Mouse (Mus musculus) forebrain, embryonic 16.5 days (tissue): ENCODE measurements at regions not wholly inside any gene's neighbourhood (a gene's known extent, or its start where the extent isn't known, plus 50 kb on each side); places are given as distances from the start of the nearest gene placed in this dataset.

Experiments
- ATAC-seq: fragments of 200-750 bp; cut with Nextera tagmentation; 2 replicates; pipeline ENCODE4 v1.8.0; 2017; ENCODE audit warnings: mild to moderate bottlenecking, moderate library complexity
- H3K27ac ChIP-seq: fragments of 300-500 bp; sonication (generic); 2 replicates; pipeline ENCODE4 v1.5.1; 2014; ENCODE audit warnings: low read length, control low read depth
- H3K27me3 ChIP-seq: fragments of 300-500 bp; sonication (generic); replicated peaks from 2 replicates; pipeline ENCODE4 v1.6.1; 2014; ENCODE audit warnings: low read length; ENCODE audit not compliant: control insufficient read depth, insufficient read depth
- H3K36me3 ChIP-seq: fragments of 300-500 bp; sonication (generic); 2 replicates; pipeline ENCODE4 v1.6.1; 2014; ENCODE audit not compliant: control insufficient read depth, insufficient read depth
- H3K4me1 ChIP-seq: fragments of 300-500 bp; sonication (generic); replicated peaks from 2 replicates; pipeline ENCODE4 v1.6.1; 2014; ENCODE audit warnings: low read length; ENCODE audit not compliant: control insufficient read depth, insufficient read depth
- H3K4me2 ChIP-seq: fragments of 300-500 bp; sonication (generic); 2 replicates; pipeline ENCODE4 v1.6.1; 2014; ENCODE audit warnings: mild to moderate bottlenecking, low read length, control low read depth
- H3K4me3 ChIP-seq: fragments of 300-500 bp; sonication (generic); replicated peaks from 2 replicates; pipeline ENCODE4 v1.5.1; 2014; ENCODE audit warnings: mild to moderate bottlenecking, low read length, control low read depth
- H3K9ac ChIP-seq: fragments of 300-500 bp; sonication (generic); replicated peaks from 2 replicates; pipeline ENCODE4 v1.6.1; 2014; ENCODE audit warnings: low read depth, low read length, control low read depth
- H3K9me3 ChIP-seq: fragments of 300-500 bp; sonication (generic); 2 replicates; pipeline ENCODE4 v1.6.1; 2016; ENCODE audit warnings: low read length; ENCODE audit not compliant: control insufficient read depth
- WGBS: fragments of 180-500 bp; shearing (Covaris S2); extraction: QIAGEN DNeasy Blood & Tissue Kit; methylation state at CpG from one replicate; pipeline ENCODE4 v1.1.7; 2014; 5-methylcytosine and 5-hydroxymethylcytosine counted together

DNA sequence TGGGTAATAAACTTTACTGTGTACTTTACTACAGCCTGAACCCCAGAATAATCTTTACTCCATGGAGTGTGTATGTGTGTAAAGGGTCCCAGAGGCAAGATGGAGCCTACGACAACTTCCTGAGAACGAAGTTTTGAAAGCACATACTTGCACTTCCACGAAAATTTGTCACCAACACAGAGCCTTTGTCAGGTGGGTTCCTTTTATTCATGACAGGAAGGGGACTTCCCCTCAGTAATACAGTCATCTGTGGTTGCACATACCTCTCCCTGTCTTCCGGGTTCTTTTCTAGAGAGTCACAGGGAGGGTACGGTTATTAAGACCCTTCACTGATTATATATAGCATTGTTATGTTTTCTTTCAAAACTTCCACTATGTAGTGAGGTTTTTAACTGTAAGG is 154.0 kb upstream of the Tgfbr2 start:
- WGBS = 85% methylated on average over 5 of the region's 5 CpGs
- H3K36me3 ChIP-seq = no peaks in the 10 kb centered on the region
- H3K27ac ChIP-seq = no peak overlapping the region
- no peak overlapping the region for H3K4me3 ChIP-seq
- no peaks in the 10 kb centered on the region for H3K9me3 ChIP-seq
- no peak overlapping the region for H3K9ac ChIP-seq
- no peak overlapping the region for H3K4me2 ChIP-seq
- H3K4me1 ChIP-seq = no peaks in the 10 kb centered on the region
- ATAC-seq = no peak
- H3K27me3 ChIP-seq = no peaks in the 10 kb centered on the region

GRCm38 (mm10) chr9:116328201-116328600 is 153.0 kb upstream of the Tgfbr2 start:
- no peak overlapping the region for H3K27ac ChIP-seq
- no peaks in the 10 kb centered on the region for H3K9me3 ChIP-seq
- WGBS = 19% methylated on average over 3 of the region's 3 CpGs
- H3K4me2 ChIP-seq = no peak overlapping the region
- no peak overlapping the region for H3K4me3 ChIP-seq
- no peaks in the 10 kb centered on the region for H3K36me3 ChIP-seq
- ATAC-seq = no peak
- H3K4me1 ChIP-seq = no peaks in the 10 kb centered on the region
- no peaks in the 10 kb centered on the region for H3K27me3 ChIP-seq
- no peak overlapping the region for H3K9ac ChIP-seq

DNA sequence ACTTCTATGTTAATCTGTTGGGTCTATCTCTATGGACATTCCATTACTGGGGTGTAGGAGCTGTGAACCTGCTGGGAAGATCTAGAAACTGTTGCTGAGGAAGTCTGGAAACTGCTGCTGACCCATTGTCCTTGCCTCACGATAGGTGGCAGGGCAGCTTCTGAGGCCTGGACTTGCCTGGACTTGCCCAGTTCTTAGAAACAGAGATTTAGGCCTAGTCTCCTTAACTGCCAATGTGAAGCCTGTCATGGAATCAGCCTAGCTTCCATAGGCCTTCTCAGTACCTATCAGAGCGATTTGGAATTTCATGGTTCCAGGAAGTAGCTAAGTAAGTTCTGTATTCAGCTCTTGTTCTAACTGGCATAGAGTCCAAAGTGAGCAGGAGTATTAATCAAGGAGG is 151.9 kb upstream of the Tgfbr2 start:
- no peak for ATAC-seq
- 97% methylated on average over 2 of the region's 2 CpGs for WGBS

DNA sequence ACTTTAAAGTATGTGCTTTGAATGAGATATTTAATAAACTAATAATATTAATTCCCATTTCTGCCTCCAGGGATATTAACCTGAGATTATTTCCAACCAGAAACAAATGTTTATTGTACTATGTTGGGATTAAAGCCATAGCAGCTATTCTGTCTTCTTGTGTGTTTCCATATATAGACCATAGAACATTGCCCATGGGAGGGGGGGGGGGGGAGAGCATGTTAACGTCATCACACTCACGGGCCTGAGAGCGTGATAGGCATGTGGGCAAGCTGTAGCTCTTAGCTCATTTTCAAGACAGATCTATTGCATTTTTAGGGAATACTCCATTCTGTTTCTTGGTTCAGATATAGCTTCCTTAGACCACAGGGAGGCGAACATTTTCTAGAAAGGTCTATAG is 149.8 kb upstream of the Tgfbr2 start:
- H3K4me2 ChIP-seq = no peak overlapping the region
- no peaks in the 10 kb centered on the region for H3K36me3 ChIP-seq
- H3K9me3 ChIP-seq = no peaks in the 10 kb centered on the region
- H3K27ac ChIP-seq = no peak overlapping the region
- no peaks in the 10 kb centered on the region for H3K4me1 ChIP-seq
- no peak overlapping the region for H3K9ac ChIP-seq
- ATAC-seq = no peak
- no peak overlapping the region for H3K4me3 ChIP-seq
- 91% methylated on average over 4 of the region's 4 CpGs for WGBS
- no peaks in the 10 kb centered on the region for H3K27me3 ChIP-seq

More for the DNA sequence above, 151.9 kb upstream of the Tgfbr2 start:
- Histone ChIP-seq H3K4me3 (no peak overlapping the region), H3K36me3 (no peaks in the 10 kb centered on the region), H3K27ac (no peak overlapping the region), H3K27me3 (no peaks in the 10 kb centered on the region), H3K4me1 (no peaks in the 10 kb centered on the region), H3K9ac (no peak overlapping the region), H3K4me2 (no peak overlapping the region), H3K9me3 (no peaks in the 10 kb centered on the region)

DNA sequence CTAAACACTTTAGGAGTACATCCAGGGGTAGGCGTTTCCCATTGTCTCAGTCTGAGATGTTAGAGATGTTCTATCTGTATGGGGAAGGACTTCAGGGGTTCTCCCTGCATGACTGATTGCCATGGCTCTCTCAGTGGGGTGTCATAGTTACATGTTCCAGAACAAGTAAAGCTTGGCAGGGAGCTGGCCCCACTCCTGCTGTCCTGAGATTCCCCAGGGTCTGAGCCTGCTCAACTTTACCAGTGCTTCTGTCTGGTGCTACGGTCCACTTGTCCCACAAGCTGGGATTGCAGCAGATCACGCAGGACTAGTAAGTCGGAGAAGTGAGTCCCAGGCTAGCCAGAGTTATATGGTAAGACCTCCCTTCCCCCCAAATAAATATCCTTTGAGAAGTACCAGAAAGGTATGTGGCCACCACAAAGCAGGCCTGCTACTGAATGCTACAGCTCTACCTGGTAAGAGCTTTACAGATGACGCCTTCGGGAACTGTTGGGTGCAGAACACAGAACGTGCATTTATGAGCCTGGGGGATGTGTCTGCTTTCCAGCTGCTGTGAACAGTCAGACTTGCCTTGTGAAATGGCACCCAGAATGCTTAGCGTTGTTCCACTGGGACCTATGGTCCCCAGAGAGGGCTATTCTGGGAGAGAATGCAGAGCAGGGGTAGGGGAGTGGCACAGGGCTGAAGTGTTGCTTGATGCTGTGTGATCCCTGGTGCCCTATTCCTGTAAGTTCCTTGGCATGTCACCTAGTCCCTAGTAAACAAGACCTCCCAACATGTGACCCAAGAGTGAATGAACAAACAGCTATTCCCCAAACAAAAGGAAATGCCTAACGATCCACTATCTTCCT is 148.9 kb upstream of the Tgfbr2 start:
- Histone ChIP-seq H3K9me3 (no peaks in the 10 kb centered on the region), H3K4me2 (no peak overlapping the region), H3K9ac (no peak overlapping the region), H3K4me1 (no peaks in the 10 kb centered on the region), H3K27ac (no peak overlapping the region), H3K27me3 (no peaks in the 10 kb centered on the region), H3K36me3 (no peaks in the 10 kb centered on the region), H3K4me3 (no peak overlapping the region)
- ATAC-seq = no peak
- WGBS = 81% methylated on average over 9 of the region's 9 CpGs

DNA sequence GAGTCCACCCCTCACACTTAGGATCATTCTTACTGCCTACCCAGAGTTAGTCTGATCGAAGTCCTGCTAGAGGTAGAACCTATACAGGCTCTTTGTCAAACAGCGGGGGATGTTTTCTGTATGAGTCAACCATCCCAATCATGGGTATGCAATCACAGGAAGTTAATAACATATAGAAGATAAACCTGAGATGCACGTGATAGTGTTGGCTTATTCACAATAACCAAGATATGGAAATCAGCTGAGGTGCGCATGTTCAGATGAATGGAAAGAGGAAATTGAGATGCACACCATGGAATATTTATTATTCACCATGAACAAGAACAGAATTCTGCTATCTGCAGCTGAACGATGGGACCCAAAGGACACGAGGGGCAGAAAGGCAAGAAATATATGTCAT is 146.7 kb upstream of the Tgfbr2 start:
- no peak for ATAC-seq
- Histone ChIP-seq H3K27ac (no peak overlapping the region), H3K9ac (no peak overlapping the region), H3K9me3 (no peaks in the 10 kb centered on the region), H3K36me3 (no peaks in the 10 kb centered on the region), H3K4me2 (no peak overlapping the region), H3K27me3 (no peaks in the 10 kb centered on the region), H3K4me1 (no peaks in the 10 kb centered on the region), H3K4me3 (no peak overlapping the region)
- 92% methylated on average over 6 of the region's 6 CpGs for WGBS

DNA sequence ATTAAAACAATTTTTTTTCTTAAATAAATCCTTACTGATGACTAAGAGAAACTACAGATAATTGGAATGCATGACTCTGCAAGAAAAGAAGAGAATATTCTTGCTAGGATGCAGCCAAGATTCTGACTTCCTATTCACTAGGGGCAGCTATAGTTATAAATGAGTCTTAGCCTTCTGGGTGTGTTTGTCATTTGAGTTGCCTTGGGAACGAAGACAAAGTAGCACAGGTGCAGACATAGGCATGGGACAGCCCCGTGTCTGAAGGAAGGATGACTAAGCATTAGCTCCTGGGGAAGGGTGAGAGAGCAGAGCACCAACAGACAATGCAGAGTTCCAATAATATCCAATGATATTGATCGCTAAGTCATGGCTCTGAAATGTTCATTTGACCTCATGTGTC is 144.3 kb upstream of the Tgfbr2 start:
- H3K27me3 ChIP-seq = no peaks in the 10 kb centered on the region
- no peaks in the 10 kb centered on the region for H3K9me3 ChIP-seq
- no peak overlapping the region for H3K9ac ChIP-seq
- no peak for ATAC-seq
- H3K4me1 ChIP-seq = no peaks in the 10 kb centered on the region
- no peak overlapping the region for H3K4me3 ChIP-seq
- no peak overlapping the region for H3K27ac ChIP-seq
- WGBS = 75% methylated on average over 3 of the region's 3 CpGs
- H3K4me2 ChIP-seq = no peak overlapping the region
- no peaks in the 10 kb centered on the region for H3K36me3 ChIP-seq

GRCm38 (mm10) chr9:116316582-116317095 is 141.5 kb upstream of the Tgfbr2 start:
- ATAC-seq = no peak
- WGBS = 80% methylated on average over 4 of the region's 4 CpGs
- H3K27me3 ChIP-seq = no peaks in the 10 kb centered on the region
- H3K4me3 ChIP-seq = no peak overlapping the region
- H3K36me3 ChIP-seq = no peaks in the 10 kb centered on the region
- no peak overlapping the region for H3K4me2 ChIP-seq
- no peak overlapping the region for H3K9ac ChIP-seq
- no peak overlapping the region for H3K27ac ChIP-seq
- H3K9me3 ChIP-seq = no peaks in the 10 kb centered on the region
- H3K4me1 ChIP-seq = no peaks in the 10 kb centered on the region

DNA sequence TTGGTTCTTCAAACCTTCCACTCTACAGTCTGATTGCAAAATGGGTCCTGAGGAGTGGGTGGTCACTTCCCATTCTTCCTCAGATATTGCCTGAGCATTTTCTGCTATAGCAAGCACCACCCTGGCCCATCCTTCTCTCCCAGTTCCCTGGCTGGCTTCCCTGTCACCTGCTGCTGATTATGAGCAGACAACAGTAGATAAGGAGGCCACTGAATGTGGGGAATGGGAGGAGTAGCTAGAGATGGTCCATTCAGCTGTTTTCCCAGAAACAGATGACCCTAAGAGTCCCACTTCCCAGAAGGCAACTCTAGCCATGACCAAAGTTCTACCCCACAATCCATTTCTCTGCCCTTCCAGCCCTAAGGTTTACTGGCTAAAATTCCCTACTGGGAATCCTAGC is 139.6 kb upstream of the Tgfbr2 start:
- Histone ChIP-seq H3K27me3 (no peaks in the 10 kb centered on the region), H3K9me3 (no peaks in the 10 kb centered on the region), H3K4me1 (no peaks in the 10 kb centered on the region), H3K4me3 (no peak overlapping the region), H3K4me2 (no peak overlapping the region), H3K36me3 (no peaks in the 10 kb centered on the region), H3K27ac (no peak overlapping the region), H3K9ac (no peak overlapping the region)
- no peak for ATAC-seq
